Mouse (Mus musculus) MEL (cell line): ENCODE data around the gene Gamt. TPM values are rescaled to one million over a fixed set of nuclear protein-coding genes. Genes with fewer than 3 reads are reported as not detected.
A peak's percentile ranks its signal among the peaks of the same experiment; 100 is the strongest.

Source experiments
- DNase-seq: peaks from one replicate; pipeline ENCODE4 v3.0.0; 2011; ENCODE audit warnings: low read depth, low spot score
- H3K27ac ChIP-seq: 2 replicates; pipeline ENCODE4 v1.5.1; 2012; ENCODE audit warnings: low read depth, mild to moderate bottlenecking, control low read depth, low read length, moderate library complexity; ENCODE audit not compliant: control insufficient read depth
- H3K27me3 ChIP-seq, 2 experiments: fragments of 150-350 bp in 1 of 2; sonication (generic) in 1 of 2; 2 replicates each; pipeline ENCODE4 v1.6.1; 2012; ENCODE audit warnings: low read length in 2 of 2, mild to moderate bottlenecking in 2 of 2, improper control_type of control experiment in 1 of 2, moderate library complexity in 1 of 2; ENCODE audit not compliant: insufficient read depth in 2 of 2, control insufficient read depth in 1 of 2
- H3K36me3 ChIP-seq, 2 experiments: 2 replicates each; pipeline ENCODE4 v1.6.1; 2012 to 2014; ENCODE audit warnings: low read length in 2 of 2, improper control_type of control experiment in 1 of 2, inconsistent platforms in 1 of 2, mild to moderate bottlenecking in 1 of 2; ENCODE audit not compliant: insufficient read depth in 2 of 2, control insufficient read depth in 1 of 2
- H3K4me1 ChIP-seq, 2 experiments: fragments of 150-350 bp in 1 of 2; sonication (generic) in 1 of 2; 2 replicates each; pipeline ENCODE4 v1.6.1; 2012; ENCODE audit warnings: low read length in 2 of 2, improper control_type of control experiment in 1 of 2, mild to moderate bottlenecking in 1 of 2; ENCODE audit not compliant: insufficient read depth in 2 of 2, control insufficient read depth in 1 of 2
- H3K4me3 ChIP-seq, 2 experiments: fragments of 150-350 bp in 1 of 2; sonication (generic) in 1 of 2; 2 replicates each; pipeline ENCODE4 v1.5.1; 2012; ENCODE audit warnings: low read depth in 2 of 2, low read length in 2 of 2, mild to moderate bottlenecking in 2 of 2, moderate library complexity in 2 of 2, control low read depth in 1 of 2, improper control_type of control experiment in 1 of 2; ENCODE audit not compliant: control insufficient read depth in 1 of 2, insufficient read depth in 1 of 2
- H3K79me2 ChIP-seq: 2 replicates; pipeline ENCODE4 v1.6.1; 2012; ENCODE audit warnings: mild to moderate bottlenecking, low read length, moderate library complexity; ENCODE audit not compliant: control insufficient read depth, poor library complexity, insufficient read depth
- H3K9ac ChIP-seq: 2 replicates; pipeline ENCODE4 v1.6.1; 2012; ENCODE audit warnings: low read depth, mild to moderate bottlenecking, control low read depth, low read length, moderate library complexity; ENCODE audit not compliant: control insufficient read depth, poor library complexity, severe bottlenecking
- H3K9me3 ChIP-seq: fragments of 150-350 bp; sonication (generic); replicated peaks from 2 replicates; pipeline ENCODE4 v1.6.1; 2012; ENCODE audit warnings: mild to moderate bottlenecking, low read length, improper control_type of control experiment, moderate library complexity; ENCODE audit not compliant: insufficient read depth
- CTCF ChIP-seq, 3 experiments: IDR thresholded peaks in 2 of 3; conservative IDR thresholded peaks in 1 of 3; 2 replicates each; pipeline ENCODE4 v1.5.1; 2011 to 2012; ENCODE audit warnings: low read length in 3 of 3, low read depth in 2 of 3, mild to moderate bottlenecking in 2 of 3, improper control_type of control experiment in 1 of 3, inconsistent platforms in 1 of 3, mixed read lengths in 1 of 3, moderate library complexity in 1 of 3; ENCODE audit not compliant: control insufficient read depth in 1 of 3, insufficient read depth in 1 of 3, poor library complexity in 1 of 3, severe bottlenecking in 1 of 3
- ELF1 ChIP-seq: IDR thresholded peaks from 2 replicates; pipeline ENCODE4 v1.6.1; 2014; ENCODE audit warnings: low read depth, mild to moderate bottlenecking, inconsistent platforms, low read length, improper control_type of control experiment, moderate library complexity
- EP300 ChIP-seq, 2 experiments: IDR thresholded peaks; 2 replicates each; pipeline ENCODE4 v1.6.1; 2011; ENCODE audit warnings: improper control_type of control experiment in 2 of 2, low read length in 2 of 2, low read depth in 1 of 2, mild to moderate bottlenecking in 1 of 2
- GABPA ChIP-seq: IDR thresholded peaks from 2 replicates; pipeline ENCODE4 v1.6.1; 2012; ENCODE audit warnings: low read depth, mild to moderate bottlenecking, inconsistent platforms, low read length, improper control_type of control experiment, moderate library complexity
- GATA1 ChIP-seq: IDR thresholded peaks from 2 replicates; pipeline ENCODE4 v1.6.1; 2011; ENCODE audit warnings: low read depth, low read length, improper control_type of control experiment
- HCFC1 ChIP-seq: IDR thresholded peaks from 2 replicates; pipeline ENCODE4 v1.6.1; 2012; ENCODE audit warnings: low read depth, mild to moderate bottlenecking, inconsistent platforms, low read length, improper control_type of control experiment, moderate library complexity
- JUND ChIP-seq: IDR thresholded peaks from 2 replicates; pipeline ENCODE4 v1.6.1; 2011; ENCODE audit warnings: low read depth, mild to moderate bottlenecking, improper control_type of control experiment, low read length
- MYC ChIP-seq: IDR thresholded peaks from 2 replicates; pipeline ENCODE4 v1.6.1; 2011; ENCODE audit warnings: low read depth, mild to moderate bottlenecking, low read length, improper control_type of control experiment, moderate library complexity
- NELFE ChIP-seq: IDR thresholded peaks from 2 replicates; pipeline ENCODE4 v1.6.1; 2011; ENCODE audit warnings: low read depth, low read length, improper control_type of control experiment
- NRF1 ChIP-seq: IDR thresholded peaks from 2 replicates; pipeline ENCODE4 v1.6.1; 2014; ENCODE audit warnings: low read depth, mild to moderate bottlenecking, inconsistent platforms, low read length, improper control_type of control experiment, moderate library complexity; ENCODE audit not compliant: poor library complexity, insufficient read depth, severe bottlenecking
- POLR2A ChIP-seq, 2 experiments: IDR thresholded peaks; 2 replicates each; pipeline ENCODE4 v1.6.1; 2011 to 2012; ENCODE audit warnings: low read length in 2 of 2, mild to moderate bottlenecking in 2 of 2, control low read depth in 1 of 2, improper control_type of control experiment in 1 of 2, low read depth in 1 of 2, moderate library complexity in 1 of 2; ENCODE audit not compliant: control insufficient read depth in 1 of 2, insufficient read depth in 1 of 2, poor library complexity in 1 of 2
- POLR2AphosphoS5 ChIP-seq: IDR thresholded peaks from 2 replicates; pipeline ENCODE4 v1.6.1; 2012; ENCODE audit warnings: low read depth, borderline replicate concordance, mild to moderate bottlenecking, inconsistent platforms, low read length, moderate library complexity, mixed read lengths
- RCOR1 ChIP-seq: IDR thresholded peaks from 2 replicates; pipeline ENCODE4 v1.6.1; 2012; ENCODE audit warnings: low read depth, mild to moderate bottlenecking, inconsistent platforms, low read length, improper control_type of control experiment
- SMC3 ChIP-seq: IDR thresholded peaks from 2 replicates; pipeline ENCODE4 v1.6.1; 2011; ENCODE audit warnings: low read depth, low read length, improper control_type of control experiment
- TAL1 ChIP-seq: IDR thresholded peaks from 2 replicates; pipeline ENCODE4 v1.6.1; 2012; ENCODE audit warnings: mild to moderate bottlenecking, inconsistent platforms, low read length, moderate library complexity, mixed read lengths
- UBTF ChIP-seq: IDR thresholded peaks from 2 replicates; pipeline ENCODE4 v1.6.1; 2012; ENCODE audit warnings: low read depth, mild to moderate bottlenecking, inconsistent platforms, low read length, improper control_type of control experiment, moderate library complexity, borderline replicate concordance; ENCODE audit not compliant: insufficient read depth
- USF1 ChIP-seq: IDR thresholded peaks from 2 replicates; pipeline ENCODE4 v1.6.1; 2014; ENCODE audit warnings: low read depth, mild to moderate bottlenecking, inconsistent platforms, low read length, improper control_type of control experiment, moderate library complexity
- USF2 ChIP-seq, 2 experiments: IDR thresholded peaks; 2 replicates each; pipeline ENCODE4 v1.6.1; 2011 to 2012; ENCODE audit warnings: improper control_type of control experiment in 2 of 2, low read length in 2 of 2, borderline replicate concordance in 1 of 2, inconsistent platforms in 1 of 2, low read depth in 1 of 2, mild to moderate bottlenecking in 1 of 2; ENCODE audit not compliant: insufficient read depth in 1 of 2
- ZMIZ1 ChIP-seq: IDR thresholded peaks from 2 replicates; pipeline ENCODE4 v1.6.1; 2012; ENCODE audit warnings: low read depth, mild to moderate bottlenecking, inconsistent platforms, low read length, improper control_type of control experiment, moderate library complexity
- ZNF384 ChIP-seq: IDR thresholded peaks from 2 replicates; pipeline ENCODE4 v1.6.1; 2012; ENCODE audit warnings: low read depth, mild to moderate bottlenecking, inconsistent platforms, low read length, improper control_type of control experiment
- polyA plus RNA-seq, 2 experiments: library from polyadenylated mRNA; stranded (reverse) in 1 of 2; unstranded in 1 of 2; fragments of >175 nt in 1 of 2; fragments of >200 nt in 1 of 2; gene quantifications; 2 replicates each; pipeline versions ENCODE4 v1.2.1 to v1.2.4; 2012; ENCODE audit warnings: low replicate concordance in 2 of 2, low read depth in 1 of 2; ENCODE audit not compliant: insufficient read length in 2 of 2, insufficient read depth in 1 of 2, missing spikeins in 1 of 2
- total RNA-seq: library from RNA; depleted of rRNA; stranded (reverse); fragments of 300-350 nt; gene quantifications from 2 replicates; pipeline ENCODE4 v1.2.3, GENCODE M21; 2012

The Gamt gene
- total and polyA plus RNA-seq, 3 experiments: 6.0 to 8.4 TPM; not detected in 1

DNA sequence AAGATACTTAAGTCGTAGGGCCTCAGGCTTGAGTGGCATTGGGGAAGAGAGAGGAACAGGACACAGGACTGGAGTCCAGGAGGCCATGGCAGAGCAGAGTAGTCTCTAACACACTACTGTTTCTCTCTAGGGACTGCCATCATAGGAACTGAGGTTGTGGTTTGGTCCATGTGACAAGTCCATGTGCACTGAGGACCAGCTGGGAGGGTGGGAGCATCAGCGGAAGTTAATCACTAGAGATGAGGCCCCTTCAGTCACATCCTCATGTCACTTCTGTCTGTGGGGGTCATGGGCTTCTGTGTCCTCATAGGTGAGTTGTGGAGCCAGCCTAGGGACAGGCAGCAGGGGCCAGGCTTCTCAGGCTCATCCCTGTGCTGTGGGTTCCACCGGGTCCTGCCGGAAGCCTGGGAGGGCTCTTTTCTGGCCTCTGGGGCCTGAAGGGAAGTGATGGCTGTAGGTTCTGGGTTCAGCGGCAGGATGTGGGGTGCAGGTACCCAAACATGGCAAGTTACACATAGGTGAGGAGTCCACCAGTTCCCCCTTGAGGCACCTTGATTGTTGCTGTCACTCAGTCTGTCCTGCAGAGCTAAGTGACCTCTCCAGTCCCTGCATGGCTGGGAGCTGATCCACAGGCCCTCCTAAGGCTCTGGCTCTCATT, 10.5 kb upstream of the Gamt start:
- Histone ChIP-seq H3K4me3 (no peak overlapping the region), H3K27ac (no peak overlapping the region), H3K4me1 (peaks cover 3 to 14% of the 10 kb centered on the region in 2 experiments; a peak in 2 of 4 replicates)
- no peak for DNase-seq
- no peak for TF ChIP-seq USF1
- TF ChIP-seq USF2 (IDR thresholded peaks at IDR 0.05; ENCODE audit: borderline replicate concordance in 1 of 2, insufficient read depth in 1 of 2, low read depth in 1 of 2, low read length in 2 of 2): no peak
- TF ChIP-seq HCFC1: no peak
- TF ChIP-seq POLR2AphosphoS5: no peak
- no peak for TF ChIP-seq GATA1
- TF ChIP-seq UBTF: no peak
- TF ChIP-seq JUND: no peak
- TF ChIP-seq, all 39 proteins: peak for 0
- no peak overlapping the region for H3K9ac ChIP-seq
- H3K9me3 ChIP-seq: no peaks in the 10 kb centered on the region
- H3K79me2 ChIP-seq: peaks cover 68% of the 10 kb centered on the region
- peaks cover 4 to 16% of the 10 kb centered on the region in 2 experiments for H3K36me3 ChIP-seq
- H3K27me3 ChIP-seq: no peaks in the 10 kb centered on the region

DNA sequence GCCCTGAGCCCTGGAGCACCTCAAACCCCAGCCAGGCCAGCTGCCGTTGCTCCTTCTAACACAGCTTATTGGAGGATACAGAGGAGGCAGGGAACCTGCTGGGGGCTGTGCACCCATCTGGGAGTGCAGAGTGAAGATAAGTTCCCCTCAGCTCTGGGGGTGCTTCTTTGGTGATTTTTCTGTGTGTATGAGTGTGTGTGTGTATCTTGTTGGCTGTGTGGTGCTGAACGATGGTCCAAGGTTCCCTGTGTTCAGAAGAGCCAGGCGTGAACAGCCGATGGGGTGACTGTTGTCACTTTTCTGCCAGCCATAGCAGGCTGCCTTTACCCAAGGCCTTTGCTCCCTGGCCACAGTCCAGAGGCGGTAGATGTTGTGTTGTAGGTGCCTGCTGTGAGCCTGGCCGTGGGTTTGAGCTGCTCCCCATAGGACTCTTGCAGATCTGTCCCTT, 9.9 kb upstream of the Gamt start:
- TF ChIP-seq POLR2A (IDR thresholded peaks at IDR 0.05; ENCODE audit: control insufficient read depth in 1 of 2, insufficient read depth in 1 of 2, low read depth in 1 of 2, low read length in 2 of 2, poor library complexity in 1 of 2) (no peak), NRF1 (no peak), RCOR1 (no peak), TAL1 (peak; percentile 35)
- H3K4me3 ChIP-seq: no peak overlapping the region
- peaks cover 3 to 18% of the 10 kb centered on the region in 2 experiments; a peak in 2 of 4 replicates for H3K4me1 ChIP-seq
- no peaks in the 10 kb centered on the region for H3K9me3 ChIP-seq
- H3K27me3 ChIP-seq: no peaks in the 10 kb centered on the region
- peak; percentile 34 for DNase-seq
- no peak overlapping the region; the same call in 1 of the 2 replicates for H3K27ac ChIP-seq
- peaks cover 74% of the 10 kb centered on the region for H3K79me2 ChIP-seq
- H3K9ac ChIP-seq: no peak overlapping the region
- peaks cover 4 to 20% of the 10 kb centered on the region in 2 experiments for H3K36me3 ChIP-seq

DNA sequence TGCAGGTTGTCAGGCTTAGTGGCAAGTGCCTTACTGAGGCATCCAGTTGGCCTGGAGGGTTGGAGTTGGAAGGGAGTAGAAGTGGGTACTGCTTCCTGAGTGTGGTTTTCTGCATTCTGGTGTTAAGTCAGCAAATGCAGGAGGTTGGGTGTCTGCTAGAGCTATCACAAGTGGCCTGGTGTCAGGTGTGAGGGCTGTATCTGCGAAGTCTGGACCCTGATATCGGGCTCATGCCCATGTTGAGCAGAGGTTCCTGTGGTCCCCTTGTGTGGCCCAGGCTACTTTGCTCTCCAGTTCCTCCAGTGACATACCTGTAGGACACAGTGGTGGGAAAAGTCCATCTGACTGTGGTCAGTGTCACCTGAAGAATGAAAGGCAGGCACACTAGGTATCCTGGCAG, 9.3 kb upstream of the Gamt start:
- peaks cover 3 to 20% of the 10 kb centered on the region in 2 experiments; a peak in 2 of 4 replicates for H3K4me1 ChIP-seq
- H3K36me3 ChIP-seq: peaks cover 4 to 21% of the 10 kb centered on the region in 2 experiments
- no peak for DNase-seq
- no peak overlapping the region for H3K9ac ChIP-seq
- H3K4me3 ChIP-seq: no peak overlapping the region
- no peaks in the 10 kb centered on the region for H3K9me3 ChIP-seq
- H3K27me3 ChIP-seq: no peaks in the 10 kb centered on the region
- H3K27ac ChIP-seq: no peak overlapping the region
- H3K79me2 ChIP-seq: peaks cover 80% of the 10 kb centered on the region
- no peak for TF ChIP-seq ELF1
- no peak for TF ChIP-seq GABPA
- TF ChIP-seq SMC3: no peak
- TF ChIP-seq ZNF384: no peak
- TF ChIP-seq POLR2AphosphoS5: no peak
- no peak for TF ChIP-seq GATA1
- TF ChIP-seq JUND: no peak
- no peak for TF ChIP-seq MYC
- TF ChIP-seq CTCF (IDR thresholded peaks at IDR 0.05 in 2 of 3, conservative IDR thresholded peaks at IDR 0.05 in 1 of 3; ENCODE audit: control insufficient read depth in 1 of 3, insufficient read depth in 1 of 3, low read depth in 2 of 3, low read length in 3 of 3, poor library complexity in 1 of 3, severe bottlenecking in 1 of 3): no peak
- no peak for TF ChIP-seq RCOR1
- TF ChIP-seq ZMIZ1: no peak
- TF ChIP-seq EP300 (IDR thresholded peaks at IDR 0.05; ENCODE audit: low read depth in 1 of 2, low read length in 2 of 2): no peak
- TF ChIP-seq NELFE: no peak
